Mouse (Mus musculus) kidney, postnatal 14 days (tissue): Measurements from ENCODE around the gene Parpbp.

Experiments
- DNase-seq: peaks from one replicate; pipeline ENCODE4 v3.0.0; 2022; ENCODE audit warnings: mixed read lengths

Parpbp gene

DNA sequence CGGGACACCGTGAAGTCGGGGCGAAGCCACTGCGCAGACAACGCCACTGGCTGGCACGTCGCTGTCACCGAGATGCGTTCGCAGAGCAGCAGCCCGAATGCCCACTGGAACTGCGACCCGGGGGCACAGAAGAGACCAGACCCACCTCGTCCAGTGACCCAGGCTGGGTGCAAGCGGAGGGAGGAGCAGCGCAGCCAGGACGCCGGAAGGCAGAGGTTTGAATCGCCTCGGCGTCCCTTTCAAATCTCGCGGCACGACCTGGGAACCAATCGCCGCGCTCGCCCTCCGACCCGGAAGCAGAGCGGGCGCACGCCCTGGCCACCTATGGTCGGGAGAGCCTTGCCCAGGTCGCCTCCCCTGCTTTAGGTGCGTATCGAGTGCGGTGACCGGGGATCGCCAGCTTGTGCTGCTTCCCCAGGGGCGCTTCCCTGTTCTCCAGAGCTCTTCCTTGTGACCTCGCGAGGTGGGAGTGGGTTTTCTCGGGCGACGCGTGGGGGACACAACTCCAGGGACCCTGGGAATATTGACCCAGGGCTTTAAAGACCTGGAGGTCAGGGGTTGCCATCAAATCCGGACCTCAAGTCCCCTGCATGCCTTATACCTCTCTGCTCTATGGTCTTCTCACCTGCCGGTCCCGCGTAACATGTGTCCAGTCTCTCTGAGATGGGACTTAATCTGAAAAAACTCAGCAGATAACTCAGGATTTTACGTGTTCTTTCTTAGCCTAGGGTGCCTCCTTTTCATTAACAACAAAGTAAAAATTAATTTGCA is at the start of gene Parpbp, which contains the start of gene Nup37:
Gene Parpbp, minus strand, starts transcription at position 235 of the 771 bp plus-strand sequence.
Gene Nup37, plus strand, starts transcription at position 286 of the 771 bp plus-strand sequence.
- DNase-seq = peak; percentile 90

DNA sequence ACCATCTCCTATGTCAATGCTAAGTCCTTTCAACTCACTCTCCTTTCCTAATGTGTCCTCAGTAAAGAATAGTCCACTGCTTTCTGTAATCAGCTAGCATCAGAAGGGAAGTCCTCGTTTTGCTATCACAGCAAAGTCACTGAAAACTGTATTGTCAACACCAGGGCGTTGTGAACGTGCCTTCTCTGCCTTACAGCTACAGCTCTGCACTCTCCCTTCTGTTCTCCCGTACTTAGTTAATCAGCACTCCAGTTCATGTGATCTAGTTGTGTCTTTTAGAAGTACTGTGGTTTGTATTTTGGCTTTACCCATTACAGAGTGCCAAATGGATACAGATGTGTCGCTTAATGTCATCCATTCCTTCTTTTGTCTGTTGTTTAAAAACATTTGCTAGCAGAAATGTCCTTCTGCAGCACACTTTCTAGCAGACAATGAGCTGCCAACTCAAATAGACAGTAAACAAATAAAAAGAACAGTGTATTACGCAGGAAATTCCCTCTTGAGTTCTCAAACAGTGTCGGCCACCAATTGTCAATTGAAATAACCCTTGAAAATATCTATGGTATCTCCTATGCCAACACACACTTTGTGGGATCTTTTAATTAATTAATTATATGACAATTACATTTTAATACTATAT is 20.8 kb upstream of the Parpbp start:
- DNase-seq = no peak

DNA sequence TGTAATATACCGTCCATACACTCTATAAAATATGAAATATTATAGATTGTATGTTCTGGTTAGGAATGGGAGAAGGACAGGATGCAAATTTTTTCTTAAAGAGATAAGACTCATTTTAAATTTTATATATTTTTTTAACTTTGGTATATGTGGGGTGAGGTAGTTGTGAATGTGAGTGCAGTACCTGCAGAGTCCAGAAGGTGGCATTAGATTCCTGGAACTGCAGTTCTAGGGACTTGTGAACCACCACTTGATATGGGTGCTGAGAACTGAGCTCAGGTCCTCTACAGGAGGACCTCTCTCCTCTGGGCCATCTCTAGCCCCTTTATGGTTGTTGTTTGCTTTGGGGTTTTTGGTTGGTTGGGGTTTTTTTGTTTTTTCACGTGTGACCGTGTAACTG is 19.4 kb upstream of the Parpbp start:
- no peak for DNase-seq

DNA sequence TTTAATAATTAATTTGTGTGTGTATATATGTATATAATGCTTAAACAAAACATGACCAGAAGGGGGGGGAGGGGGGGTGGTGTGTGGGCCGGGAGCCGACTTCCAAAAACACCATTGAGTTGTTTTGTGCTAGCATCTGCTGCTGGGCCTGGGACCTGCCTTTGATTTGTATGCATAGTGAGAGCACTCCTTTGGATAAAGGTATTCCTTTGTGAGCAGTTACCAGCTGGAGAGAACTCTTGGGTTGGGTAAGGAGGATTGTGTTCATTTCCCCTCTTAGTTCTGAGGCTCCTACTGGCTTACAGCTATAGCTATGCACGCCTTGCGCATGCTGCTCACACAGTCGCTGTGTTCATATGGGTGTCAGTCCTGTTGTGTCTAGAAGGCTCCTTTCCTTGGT is 15.9 kb upstream of the Parpbp start:
- DNase-seq = no peak

DNA sequence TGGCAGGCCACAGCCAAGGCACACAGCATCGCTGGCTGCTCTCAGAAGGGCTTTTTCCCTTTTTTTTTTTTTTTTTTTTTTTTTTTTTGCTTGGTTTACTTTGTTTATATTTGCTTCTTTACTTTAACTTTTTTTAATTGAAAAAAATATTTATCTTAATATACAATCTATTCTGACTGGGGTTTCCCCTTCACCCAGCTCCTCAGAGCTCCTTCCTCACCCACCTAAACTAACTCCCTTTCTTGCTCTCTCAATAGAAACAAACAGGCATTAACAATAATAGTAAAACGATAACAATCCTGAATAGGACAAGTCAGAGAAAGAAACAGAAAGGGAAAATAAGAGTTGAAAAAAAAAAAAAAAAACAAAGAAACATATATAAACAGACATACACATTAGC is 15.4 kb upstream of the Parpbp start:
- no peak for DNase-seq

DNA sequence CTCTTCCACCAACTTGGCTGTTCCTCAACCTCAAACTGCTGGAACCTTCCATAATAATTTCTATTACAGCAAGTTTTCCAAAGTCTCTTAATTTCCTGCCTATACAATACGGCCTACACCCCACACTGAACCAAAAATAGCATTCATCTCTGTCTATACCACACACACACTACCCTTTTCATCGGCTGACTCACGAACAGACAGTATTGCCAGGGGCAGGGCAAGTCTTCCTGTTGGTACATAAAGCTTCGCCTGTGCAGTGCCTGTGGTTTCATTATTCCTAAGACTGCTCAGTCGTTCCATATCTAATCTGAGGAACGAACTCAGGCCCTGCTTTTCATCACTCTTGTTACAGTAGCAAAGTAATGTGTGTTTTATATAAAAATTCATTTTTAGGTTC is 4.9 kb upstream of the Parpbp start:
- no peak for DNase-seq

DNA sequence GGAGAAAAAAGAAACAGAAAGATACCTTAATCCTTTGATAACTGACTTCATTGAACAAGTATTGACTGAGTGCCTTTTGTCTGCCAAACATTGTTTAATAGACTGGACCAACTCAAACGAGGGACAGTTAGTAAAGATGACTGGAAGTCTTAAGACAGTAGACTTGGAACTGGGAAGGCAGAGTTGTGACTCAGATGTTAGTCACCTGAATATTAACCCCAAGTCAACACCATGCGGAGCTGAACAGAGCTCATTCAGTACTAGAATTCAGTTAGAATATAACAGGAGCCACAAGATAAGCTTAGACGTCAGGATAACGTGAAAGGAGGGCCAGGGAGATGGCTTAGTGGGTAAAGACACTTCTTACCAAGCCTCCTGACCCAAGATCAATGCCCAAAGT is 3.6 kb upstream of the Parpbp start:
- DNase-seq = no peak

DNA sequence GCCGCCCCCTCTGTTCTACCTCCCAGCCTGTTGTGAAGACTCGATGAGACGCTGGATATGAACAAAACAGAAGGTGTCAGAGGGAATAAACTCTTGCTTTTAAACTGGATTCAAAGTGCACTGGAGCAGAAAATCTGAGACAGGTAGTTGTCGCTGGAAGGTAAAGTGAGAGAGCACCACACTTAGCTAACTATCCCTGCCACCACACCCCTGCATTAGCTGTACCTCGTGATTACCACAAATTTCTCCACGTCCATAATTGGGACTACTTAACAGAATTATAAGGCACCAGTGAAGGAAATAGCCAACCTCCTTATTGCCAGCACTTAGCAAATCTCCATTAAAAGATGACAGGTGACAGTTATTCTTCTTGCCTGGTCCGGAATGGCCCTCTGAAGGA is 554 bp downstream of the Parpbp start:
- no peak for DNase-seq

DNA sequence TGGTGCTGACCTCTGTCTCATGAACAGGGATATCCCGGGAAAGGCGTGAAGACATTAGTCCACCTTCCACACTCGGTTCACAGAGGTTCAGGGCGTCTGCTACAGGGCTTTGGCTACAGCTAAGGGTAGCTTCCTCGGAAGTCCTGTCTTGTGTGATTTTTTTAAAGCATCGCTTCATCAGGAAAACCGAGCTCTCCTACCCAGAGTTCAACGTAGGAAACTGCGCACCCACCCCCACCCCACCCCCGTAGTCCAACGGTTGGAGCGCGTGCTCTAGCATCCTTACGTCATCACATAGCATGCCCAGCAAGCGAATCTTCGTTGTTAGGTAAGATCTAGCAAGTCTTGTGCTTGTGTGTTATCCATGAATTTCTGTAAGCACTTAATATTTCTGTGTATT is 11.1 kb downstream of the Parpbp start:
- no peak for DNase-seq

DNA sequence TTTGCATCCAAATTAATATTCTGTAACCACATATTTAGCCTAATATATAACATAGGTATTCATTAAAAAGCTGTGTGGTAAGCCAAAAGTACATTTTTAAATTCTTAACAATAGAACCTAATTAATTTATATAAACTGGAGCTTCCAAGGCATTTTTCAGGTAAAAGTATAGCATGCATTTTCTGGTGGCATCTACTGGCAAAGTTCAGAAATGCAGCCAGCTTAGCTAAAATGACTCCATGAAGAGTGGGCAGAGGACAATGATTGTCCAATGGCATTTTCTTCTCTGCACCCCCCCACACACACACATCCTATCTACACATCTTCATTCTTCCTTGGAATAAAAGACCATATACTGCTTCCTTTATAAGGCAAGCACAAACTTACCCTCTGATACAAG is 27.0 kb downstream of the Parpbp start:
- DNase-seq = no peak

DNA sequence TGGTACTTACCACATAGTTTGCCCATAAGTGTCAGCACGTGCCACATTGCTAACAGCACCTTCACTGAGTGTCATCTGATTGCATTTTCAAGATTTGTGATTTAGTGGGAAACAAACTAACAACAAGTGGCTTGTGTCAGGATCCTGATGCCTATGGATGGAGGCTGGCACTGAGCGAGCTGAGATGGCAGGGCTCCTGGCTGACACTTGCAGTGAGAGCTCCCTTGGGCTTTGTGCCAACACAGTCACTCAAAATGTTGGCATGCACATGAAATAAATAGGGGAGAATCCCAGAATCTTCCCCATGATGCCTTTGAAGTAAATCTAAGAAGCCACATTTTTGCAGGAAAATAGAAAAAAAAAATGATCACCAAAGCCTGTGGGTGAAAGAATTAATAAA is 33.5 kb downstream of the Parpbp start:
- no peak for DNase-seq

DNA sequence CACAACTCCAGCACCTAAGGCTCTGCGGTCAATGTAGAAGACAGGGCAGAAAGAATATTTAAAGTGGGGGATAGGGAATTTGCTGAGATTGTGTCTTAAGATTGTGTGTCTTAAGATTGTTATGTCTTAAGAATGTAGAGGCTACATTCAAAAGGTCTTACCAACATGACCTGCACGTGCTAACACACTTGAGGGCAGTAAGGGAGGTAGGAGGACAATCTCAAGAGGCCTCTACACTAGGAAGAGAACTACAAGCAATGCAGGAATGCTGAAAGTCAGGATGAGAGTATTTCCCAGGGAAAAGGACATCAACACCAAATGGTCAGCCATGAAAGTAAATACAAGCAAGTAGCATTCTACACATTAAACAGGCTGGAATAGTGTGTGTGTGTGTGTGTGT is 40.6 kb downstream of the Parpbp start:
- DNase-seq = no peak

DNA sequence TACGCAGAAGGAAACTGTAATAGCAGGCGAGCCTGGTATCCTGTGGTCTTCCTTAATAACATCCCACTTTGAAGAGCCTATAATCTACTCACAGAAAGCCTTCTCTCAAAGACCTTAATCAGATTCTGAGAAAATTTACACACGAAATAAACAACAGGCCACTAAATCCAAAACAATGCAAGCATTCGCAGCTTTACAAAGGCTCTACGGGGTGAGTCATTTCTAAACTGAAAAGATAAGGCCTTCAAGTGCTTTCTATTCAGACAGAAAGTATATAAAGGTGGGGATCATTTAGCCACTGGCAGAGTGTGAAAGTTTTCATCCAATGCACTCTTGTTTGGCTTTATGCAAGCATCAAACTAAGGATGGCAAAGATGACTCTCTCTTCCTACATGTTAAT is 56.0 kb downstream of the Parpbp start, which contains the start of gene Pmch:
Gene Pmch, plus strand, starts transcription at position 301 of the 400 bp plus-strand sequence.
- DNase-seq = no peak

DNA sequence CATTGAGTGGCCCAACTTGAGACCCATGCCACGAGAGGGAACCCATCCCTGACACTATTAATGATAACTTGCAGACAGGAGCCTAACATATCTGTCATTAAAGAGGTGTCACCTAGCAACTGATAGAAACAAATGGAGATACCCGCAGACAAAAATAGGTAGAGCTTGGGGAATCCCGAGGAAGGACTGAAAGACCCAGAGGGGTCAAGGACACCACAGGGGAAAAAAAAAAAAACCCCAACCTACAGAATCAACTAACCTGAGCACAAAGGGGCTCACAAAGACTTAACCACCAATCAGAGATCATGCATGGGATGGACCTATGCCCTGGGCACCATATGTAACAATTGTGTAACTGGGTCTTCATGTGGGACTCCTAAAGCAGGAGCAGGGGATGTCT is 79.4 kb downstream of the Parpbp start:
- no peak for DNase-seq

DNA sequence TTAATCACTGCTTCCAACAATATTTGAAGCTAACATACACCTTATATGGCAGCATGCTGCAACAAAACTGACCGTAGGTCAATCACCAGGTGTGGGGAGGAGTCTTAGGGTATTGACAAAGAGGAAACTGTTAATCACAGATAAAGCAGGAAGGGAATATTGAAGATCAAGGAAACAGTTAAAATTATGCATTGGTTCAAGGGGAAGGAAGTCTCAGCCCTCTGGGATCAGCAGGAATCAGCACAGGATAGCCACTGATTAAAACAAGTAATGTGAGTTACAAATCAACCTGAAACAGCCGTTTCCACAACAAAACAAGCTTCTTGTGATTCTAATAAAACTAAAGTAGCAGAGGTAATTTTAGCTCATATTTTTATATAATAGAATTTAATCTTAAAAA is 81.9 kb downstream of the Parpbp start:
- DNase-seq = peak; percentile 28

DNA sequence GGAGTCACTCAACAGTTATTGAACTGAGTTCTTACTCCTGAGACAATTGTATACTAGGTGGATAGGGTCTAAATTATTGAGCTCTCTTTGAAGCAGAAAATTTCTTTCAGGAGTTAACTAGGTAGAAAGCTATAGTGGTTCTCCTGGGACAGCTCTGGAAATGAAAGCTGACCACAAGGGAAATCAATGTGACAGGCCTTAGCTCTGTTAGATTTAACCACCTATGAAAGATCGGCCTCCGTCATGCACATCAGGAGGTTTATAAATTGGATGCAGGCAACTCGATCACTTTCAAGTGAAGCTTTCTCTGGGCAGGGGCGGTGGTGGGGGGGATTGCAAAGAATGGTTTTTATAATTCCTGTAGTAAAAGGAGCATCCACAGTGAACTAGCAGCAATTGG is 83.3 kb downstream of the Parpbp start:
- no peak for DNase-seq

DNA sequence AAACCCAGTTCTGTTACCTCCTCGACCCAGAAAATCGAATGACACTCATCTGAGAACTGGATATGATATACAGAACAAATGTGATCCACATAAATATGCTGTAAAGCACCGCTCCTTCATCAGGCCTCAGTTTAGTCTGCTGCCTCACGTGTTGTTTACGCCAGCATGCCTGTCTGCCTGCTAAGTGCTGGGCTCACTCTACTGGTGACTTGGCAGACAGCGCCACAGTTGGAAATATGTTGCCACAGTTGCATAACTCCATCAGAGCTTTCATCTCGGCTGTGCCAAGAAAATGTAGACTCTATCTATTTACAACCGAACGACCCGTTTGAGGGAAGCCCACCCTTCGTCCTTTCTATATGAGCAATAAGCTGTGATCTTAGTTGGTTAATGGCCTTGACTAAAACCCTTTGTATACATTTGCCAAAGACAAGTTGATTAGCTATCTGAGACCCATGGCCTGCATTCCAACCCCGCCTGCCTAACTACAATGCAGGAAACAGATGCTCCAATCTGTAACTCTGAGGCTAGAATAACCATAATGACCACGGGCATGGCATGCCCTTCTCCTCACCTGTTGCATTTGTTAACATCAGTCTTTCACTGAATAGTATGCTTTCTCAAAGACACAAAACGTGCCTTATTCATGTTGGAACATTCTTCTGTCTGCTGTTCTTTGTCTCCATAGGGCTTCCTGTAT is 89.6 kb downstream of the Parpbp start:
- no peak for DNase-seq

DNA sequence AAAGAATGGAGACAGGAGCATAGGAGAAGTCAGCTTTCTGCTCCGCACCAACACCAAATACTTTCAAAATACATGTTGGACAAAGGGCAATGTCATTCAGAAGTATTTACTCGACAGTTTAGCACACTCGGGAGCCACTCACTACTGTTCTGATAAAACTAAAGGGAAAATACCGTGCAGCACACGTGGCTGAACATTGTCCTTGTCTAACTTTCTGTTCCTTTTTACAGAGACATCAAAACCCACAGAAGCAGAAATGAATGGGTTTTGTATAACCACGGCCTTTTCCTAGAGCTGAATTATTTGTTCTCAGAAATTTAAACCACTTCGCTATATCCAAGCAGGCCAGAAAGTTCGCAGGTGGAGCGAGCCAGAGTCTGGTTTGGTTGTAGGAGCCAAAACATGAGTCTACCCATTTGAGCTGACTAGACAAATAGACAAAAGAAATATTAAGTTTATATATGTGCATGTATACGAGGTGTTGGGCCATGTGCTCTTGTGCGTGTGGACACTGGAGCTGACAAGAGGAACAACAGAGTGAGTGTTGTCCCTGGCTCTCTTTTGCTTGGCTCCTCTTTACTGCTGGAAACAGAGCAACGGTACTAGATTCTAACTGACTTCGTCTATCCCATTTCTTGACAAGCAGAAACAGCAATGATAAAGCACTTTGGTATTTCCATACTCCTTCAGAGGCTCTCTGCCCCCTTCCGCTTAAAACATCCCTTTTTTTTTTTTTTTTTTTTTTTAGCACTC is 92.3 kb downstream of the Parpbp start:
- no peak for DNase-seq

DNA sequence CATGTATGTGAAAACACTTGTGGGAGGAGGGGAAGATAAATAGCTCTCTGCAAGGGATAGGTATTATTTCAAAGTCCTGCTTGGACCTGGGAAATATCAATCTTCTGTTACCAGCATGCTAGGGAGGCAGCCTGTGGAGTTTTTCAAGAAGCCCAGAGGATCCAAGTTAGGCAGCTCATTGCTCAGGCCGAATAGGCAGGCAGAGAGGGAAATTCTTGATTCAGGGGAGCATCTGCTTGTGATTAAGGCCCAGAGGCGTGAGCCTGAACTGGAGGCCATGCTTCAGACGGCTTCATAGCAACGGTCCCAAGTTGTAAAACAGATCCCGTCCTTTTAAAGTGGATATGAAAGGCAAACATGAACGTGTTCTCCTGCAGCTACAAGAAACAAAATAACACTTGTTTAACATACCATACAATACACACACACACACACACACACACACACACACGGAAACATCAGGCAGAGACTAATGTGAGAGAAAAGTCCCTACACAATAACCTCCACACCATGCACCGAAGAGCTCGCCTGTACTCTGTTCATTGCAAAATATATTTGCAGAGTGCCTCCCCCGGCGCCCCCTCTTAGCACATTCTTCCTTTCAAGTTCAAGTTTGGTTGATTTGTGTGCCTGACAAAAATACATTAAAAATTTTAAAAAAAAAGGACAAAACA is 100.5 kb downstream of the Parpbp start:
- DNase-seq = no peak

DNA sequence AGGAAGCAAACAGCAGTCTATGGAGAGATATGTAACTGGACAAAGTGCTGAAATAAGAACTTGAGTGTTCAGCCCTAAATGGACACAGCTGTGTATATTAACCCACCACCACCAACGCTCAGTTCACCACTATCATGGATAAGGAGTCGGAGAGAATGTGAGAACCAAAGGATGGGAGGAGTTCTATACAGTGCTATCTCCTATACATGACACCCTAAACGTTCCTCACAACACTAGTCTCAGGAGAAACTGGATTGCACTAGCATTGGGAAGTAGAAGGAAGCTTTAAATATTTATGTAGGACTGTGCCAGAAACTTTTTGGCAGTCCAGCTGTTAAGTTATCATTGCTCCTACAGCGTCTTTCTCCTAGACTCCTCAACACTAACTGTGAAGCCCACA is 102.4 kb downstream of the Parpbp start:
- no peak for DNase-seq
